Mouse (Mus musculus) olfactory bulb, adult 2 months (tissue): ENCODE measurements around the gene Polr2g. TPM values are rescaled to one million over a fixed set of nuclear protein-coding genes. Genes with fewer than 3 reads are reported as not detected.

Source experiments
- H3K27ac ChIP-seq: fragments of 200-500 bp; 2 replicates; pipeline ENCODE4 v1.5.1; 2012; ENCODE audit warnings: low read depth, low read length; ENCODE audit not compliant: insufficient read depth
- H3K4me1 ChIP-seq: fragments of 200-500 bp; 2 replicates; pipeline ENCODE4 v1.6.1; 2012; ENCODE audit warnings: low read length; ENCODE audit not compliant: control insufficient read depth, insufficient read depth
- H3K4me3 ChIP-seq: fragments of 200-500 bp; 2 replicates; pipeline ENCODE4 v1.5.1; 2012; ENCODE audit warnings: mild to moderate bottlenecking, low read depth, low read length, moderate library complexity; ENCODE audit not compliant: insufficient read depth
- CTCF ChIP-seq: fragments of 200-500 bp; IDR thresholded peaks from 2 replicates; pipeline ENCODE4 v1.5.1; 2012; ENCODE audit warnings: low read depth, mild to moderate bottlenecking, low read length, moderate library complexity; ENCODE audit not compliant: insufficient read depth
- POLR2A ChIP-seq: fragments of 200-500 bp; IDR thresholded peaks from 2 replicates; pipeline ENCODE4 v1.6.1; 2012; ENCODE audit warnings: mild to moderate bottlenecking, low read depth, low read length, moderate library complexity; ENCODE audit not compliant: insufficient read depth
- WGBS: fragments of 180-500 bp; shearing (Covaris S2); methylation state at CpG from one replicate; pipeline ENCODE4 v1.1.7; 2018; 5-methylcytosine and 5-hydroxymethylcytosine counted together
- polyA plus RNA-seq: library from polyadenylated mRNA; stranded (reverse); fragments of >200 nt; gene quantifications from 2 replicates; pipeline ENCODE4 v1.2.4, GENCODE M21; 2012; ENCODE audit warnings: low replicate concordance; ENCODE audit not compliant: missing spikeins, insufficient read depth, insufficient read length

Gene Polr2g
- not detected in 2 replicates for polyA plus RNA-seq

DNA sequence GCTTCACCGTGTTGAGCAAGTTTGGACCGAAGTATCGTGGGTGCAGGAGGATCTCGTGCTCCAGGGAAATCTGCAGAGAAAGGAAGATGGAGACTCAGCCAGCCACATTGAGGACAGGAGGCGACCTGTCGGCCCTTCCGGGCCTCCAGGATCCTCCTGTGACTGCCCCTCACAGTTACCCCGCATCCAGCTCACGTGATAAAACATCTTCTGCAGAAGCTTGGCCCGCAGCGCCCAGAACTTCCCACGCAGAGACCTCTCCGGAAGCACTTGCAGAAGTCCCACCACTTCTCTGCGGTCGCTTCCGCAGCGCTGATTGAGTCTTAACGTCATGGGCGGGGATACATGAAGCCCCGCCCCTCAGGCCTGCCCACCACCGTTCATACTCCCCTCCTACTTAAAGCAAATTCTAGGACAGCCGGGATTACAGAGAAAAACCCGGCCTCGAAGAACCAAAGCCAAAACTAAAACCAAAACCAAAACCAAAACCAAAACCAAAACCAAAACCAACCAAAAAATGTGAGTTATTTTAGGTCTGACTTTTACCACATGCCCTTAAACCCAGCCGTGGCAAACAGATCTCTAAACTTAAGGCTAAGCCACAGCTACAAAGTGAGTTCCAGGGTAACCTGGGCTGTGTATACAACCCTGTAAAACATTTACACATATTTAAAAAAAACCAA, at the start of gene Polr2g:
Gene Polr2g, minus strand, starts transcription at position 314 of the 683 bp plus-strand sequence.
- under 1% methylated on average over 25 of the region's 25 CpGs for WGBS
- Histone ChIP-seq H3K4me1 (peaks cover 8% of the 10 kb centered on the region), H3K4me3 (peak within 1 kb of the TSS; percentile 71), H3K27ac (0 out of 2 replicates have a peak within 1 kb of the TSS, but pooled peaks have one; percentile 53)
- TF ChIP-seq POLR2A (peak; percentile 70), CTCF (no peak)

DNA sequence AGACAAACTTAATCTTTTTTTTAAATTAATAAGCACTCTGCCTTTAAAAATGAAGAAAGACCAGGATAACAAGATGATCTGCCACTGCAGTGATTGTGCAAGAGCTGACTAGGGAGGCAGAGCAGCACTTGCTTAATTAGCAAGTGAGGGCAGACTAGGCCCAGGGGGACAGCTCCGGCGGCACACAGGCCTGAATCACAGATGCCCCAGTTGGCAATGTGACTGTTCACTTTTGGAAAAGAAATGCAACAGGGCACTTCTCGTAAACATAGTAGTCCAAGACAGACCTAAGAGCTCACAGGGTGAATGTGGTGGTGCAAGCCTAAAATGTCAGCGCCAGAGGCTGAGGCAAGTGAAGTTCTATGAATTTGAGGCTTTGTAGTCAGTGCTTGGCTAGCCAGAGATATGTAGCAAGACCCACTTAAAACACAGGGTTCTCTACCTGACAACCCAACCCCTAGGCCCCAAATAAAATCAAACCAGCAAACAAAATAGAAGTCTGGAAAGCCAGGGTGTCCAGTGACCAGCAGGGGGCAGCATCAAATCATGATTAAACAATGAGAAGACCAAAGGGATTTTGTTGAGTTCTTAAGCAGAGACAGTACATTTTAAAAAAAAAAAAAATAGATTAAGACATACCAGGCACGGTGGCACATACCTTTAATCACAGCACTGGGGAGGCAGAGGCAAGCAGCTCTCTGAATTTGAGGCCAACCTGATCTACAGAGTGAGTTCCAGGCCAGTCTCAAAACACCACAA, 46.2 kb upstream of the Polr2g start:
- 38% methylated on average over 5 of the region's 5 CpGs for WGBS
- TF ChIP-seq CTCF = no peak
- no peak for TF ChIP-seq POLR2A
- peaks cover 10% of the 10 kb centered on the region for H3K4me1 ChIP-seq
- no peak overlapping the region for H3K4me3 ChIP-seq
- H3K27ac ChIP-seq = no peak overlapping the region

DNA sequence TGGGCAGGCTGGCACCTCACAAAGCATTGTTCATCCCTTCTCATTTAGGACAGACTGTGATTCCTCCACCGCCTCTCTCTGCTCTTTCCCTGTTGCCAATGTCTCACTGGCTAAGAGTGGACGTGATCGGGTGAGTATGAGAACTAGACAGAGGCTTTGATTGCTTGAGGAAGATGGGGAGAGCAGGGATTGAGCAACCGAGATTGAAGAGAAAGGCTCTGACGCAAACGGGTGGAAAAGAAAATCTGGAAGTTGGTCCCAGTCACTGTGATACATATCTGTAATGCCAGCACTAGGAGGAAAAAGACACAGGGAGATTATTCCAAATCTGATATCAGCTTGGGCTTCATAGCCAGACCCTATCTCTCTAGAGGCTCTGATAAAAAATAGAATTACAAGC, 44.6 kb upstream of the Polr2g start:
- WGBS = 90% methylated on average over 6 of the region's 6 CpGs
- TF ChIP-seq POLR2A = no peak
- no peak for TF ChIP-seq CTCF
- H3K27ac ChIP-seq = no peak overlapping the region
- no peak overlapping the region for H3K4me3 ChIP-seq
- peaks cover 10% of the 10 kb centered on the region for H3K4me1 ChIP-seq

DNA sequence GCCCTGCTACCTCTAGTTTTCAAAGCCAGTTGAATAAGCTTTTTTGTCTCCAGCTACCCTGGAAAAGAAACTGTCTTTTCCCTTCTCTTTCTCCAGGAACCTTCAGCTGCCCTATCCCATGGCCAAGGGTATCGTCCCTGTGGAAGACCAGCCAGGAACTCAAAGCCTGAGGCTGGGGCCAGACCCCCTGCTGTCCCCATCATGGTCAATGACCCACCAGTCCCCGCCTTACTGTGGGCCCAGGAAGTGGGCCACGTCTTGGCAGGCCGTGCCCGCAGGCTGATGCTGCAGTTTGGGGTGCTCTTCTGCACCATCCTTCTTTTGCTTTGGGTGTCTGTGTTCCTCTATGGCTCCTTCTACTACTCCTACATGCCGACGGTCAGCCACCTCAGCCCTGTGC, 42.6 kb upstream of the Polr2g start:
- peak overlapping the region; percentile 62 for H3K4me3 ChIP-seq
- H3K4me1 ChIP-seq = peaks cover 10% of the 10 kb centered on the region
- TF ChIP-seq CTCF = no peak
- TF ChIP-seq POLR2A = no peak
- WGBS = 80% methylated on average over 7 of the region's 7 CpGs
- H3K27ac ChIP-seq = no peak overlapping the region

DNA sequence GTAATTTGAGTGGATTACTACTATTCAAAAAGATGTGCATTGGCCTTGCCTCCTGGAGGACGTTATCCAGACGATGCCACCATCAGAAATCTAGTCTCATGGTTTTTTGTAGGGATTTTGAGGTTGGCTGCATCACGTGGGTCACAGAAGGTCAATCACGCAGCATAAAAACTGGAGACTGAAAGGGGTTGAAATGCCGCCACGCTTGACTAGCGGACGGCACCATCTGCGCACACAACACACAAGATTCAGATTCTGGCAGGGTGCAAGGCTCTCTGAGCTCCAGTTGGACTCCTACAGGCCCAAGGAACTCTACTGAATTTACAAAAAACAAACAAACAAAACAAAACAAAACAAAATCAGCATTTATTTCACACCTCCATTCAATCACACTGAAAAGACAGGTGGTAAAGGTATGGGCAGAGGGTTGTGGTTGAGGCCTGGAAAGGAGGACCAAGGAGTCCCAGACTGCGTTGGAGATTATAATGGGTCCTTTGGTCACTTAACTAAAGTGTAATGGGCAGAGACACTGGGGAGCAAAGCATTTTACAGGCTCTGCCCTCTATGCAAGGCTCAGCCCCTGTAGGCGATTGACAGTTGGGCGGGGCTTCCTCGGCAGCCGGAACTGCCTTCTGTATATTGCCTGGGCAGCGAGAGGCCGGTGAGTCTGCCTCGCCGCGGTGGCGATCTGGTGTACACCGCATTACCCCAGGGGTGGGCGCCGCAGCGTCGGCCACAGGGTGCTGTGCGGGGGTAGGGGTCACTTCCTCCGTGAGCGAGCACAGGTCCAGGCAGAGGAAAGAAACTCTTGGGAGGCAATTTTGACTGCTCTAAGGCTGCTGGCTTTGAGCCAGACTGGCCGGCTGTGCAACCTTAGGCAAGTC, 41.8 kb upstream of the Polr2g start:
- Histone ChIP-seq H3K27ac (peak overlapping the region; percentile 92), H3K4me3 (peak overlapping the region; percentile 62), H3K4me1 (peaks cover 10% of the 10 kb centered on the region)
- 9% methylated on average over 29 of the region's 29 CpGs for WGBS
- TF ChIP-seq POLR2A (no peak), CTCF (no peak)

DNA sequence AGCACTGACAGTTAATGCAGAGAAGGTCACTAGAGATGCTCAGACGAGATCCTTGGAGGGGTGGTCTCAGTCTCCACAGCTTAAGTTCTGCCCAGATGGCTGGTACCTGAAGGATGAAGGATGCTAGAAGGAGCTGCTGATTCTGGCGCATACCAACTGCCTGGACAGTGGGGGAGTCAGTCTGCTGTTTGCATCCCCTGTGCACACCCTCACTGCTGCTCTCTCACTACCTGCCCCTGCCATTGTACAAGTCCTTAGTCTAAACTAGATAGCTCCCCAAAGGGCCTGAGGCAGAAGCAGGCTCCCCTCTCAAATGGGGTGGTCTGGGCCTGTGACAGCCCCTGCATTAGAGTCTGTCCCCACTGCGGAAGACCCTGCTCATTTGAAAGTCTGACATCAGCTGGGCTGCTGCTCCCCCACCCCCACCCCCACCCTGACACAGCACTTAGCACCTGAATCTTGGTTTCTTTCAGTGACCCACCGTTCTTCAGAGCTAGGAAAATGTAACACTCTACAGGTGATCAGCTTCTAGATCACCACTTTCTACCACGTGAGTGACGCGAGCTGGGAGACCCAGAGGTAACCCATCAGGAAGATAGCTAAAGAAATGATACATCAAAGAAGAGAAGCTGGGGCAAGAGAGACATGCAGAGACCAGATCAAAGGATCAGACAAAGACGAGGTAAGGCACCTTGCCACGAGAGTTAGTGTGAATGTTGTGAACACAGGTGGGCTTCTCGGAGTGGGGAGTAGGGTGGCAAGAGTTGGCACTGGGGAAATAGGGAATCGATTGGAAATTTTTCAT, 40.9 kb upstream of the Polr2g start, which contains the start of gene Gng3:
Gene Gng3, minus strand, starts transcription at position 92 of the 805 bp plus-strand sequence.
- H3K4me1 ChIP-seq = peaks cover 10% of the 10 kb centered on the region
- 19% methylated on average over 11 of the region's 11 CpGs for WGBS
- peak within 1 kb of the TSS; percentile 62 for H3K4me3 ChIP-seq
- peak within 1 kb of the TSS; percentile 92 for H3K27ac ChIP-seq
- TF ChIP-seq CTCF (no peak), POLR2A (0 out of 2 replicates have a peak, but pooled peaks have one; percentile 33)

DNA sequence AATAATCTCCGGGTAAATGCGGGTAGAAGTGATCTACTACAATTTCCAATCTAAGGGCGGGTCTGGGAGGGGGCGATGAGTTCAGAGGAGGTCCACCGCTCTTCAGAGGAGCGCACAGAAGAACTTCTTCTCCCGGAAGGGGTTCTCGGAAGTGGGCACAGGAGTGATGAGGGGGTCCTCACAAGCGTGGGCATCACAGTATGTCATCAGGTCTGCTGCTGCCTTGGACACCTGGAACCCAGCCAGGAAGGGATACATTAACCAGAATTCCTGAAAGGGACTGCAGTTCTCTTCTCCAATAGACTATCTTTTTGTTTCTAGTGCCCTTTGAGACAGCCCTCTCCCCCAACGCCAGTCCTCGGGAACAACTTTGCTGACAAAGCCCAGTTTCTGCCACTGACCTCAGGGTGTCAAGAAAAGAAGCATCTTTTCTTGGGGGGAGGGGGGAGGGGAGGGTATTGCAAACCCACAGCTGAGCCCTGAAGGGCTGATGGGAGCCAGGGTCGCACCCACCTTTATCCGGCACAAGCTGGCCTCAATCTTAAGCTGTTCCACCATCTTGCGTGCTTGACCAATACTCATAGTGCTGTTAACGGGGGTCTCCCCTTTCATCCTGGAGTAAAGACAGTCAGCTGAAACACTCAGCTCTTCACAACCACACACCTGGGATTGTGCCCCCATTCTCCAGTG, 39.8 kb upstream of the Polr2g start:
- TF ChIP-seq CTCF (no peak), POLR2A (no peak)
- WGBS = 2% methylated on average over 15 of the region's 15 CpGs
- Histone ChIP-seq H3K27ac (peak overlapping the region; percentile 92), H3K4me3 (peak overlapping the region; percentile 56), H3K4me1 (peaks cover 10% of the 10 kb centered on the region)
